Mouse (Mus musculus) lung, postnatal 0 days (tissue): ENCODE measurements at regions not wholly inside any gene's neighbourhood (a gene's known extent, or its start where the extent isn't known, plus 50 kb on each side); places are given as distances from the start of the nearest gene placed in this dataset.

ENCODE experiments used
- ATAC-seq: fragments of 200-750 bp; cut with Nextera tagmentation; 2 replicates; pipeline ENCODE4 v1.8.0; 2017; ENCODE audit warnings: moderate library complexity
- DNase-seq: peaks from one replicate; pipeline ENCODE4 v3.0.0-alpha.2; 2016; ENCODE audit warnings: low spot score
- H3K27ac ChIP-seq: fragments of 300-500 bp; sonication (generic); 2 replicates; pipeline ENCODE4 v1.5.1; 2014; ENCODE audit warnings: antibody characterized with exemption, mild to moderate bottlenecking, low read length, mixed read lengths
- H3K27me3 ChIP-seq: fragments of 300-500 bp; sonication (generic); replicated peaks from 2 replicates; pipeline ENCODE4 v1.6.1; 2014; ENCODE audit warnings: low read length, mixed read lengths; ENCODE audit not compliant: insufficient read depth
- H3K36me3 ChIP-seq: fragments of 300-500 bp; sonication (generic); 2 replicates; pipeline ENCODE4 v1.6.1; 2014; ENCODE audit warnings: low read length, mixed read lengths; ENCODE audit not compliant: insufficient read depth
- H3K4me1 ChIP-seq: fragments of 300-500 bp; sonication (generic); 2 replicates; pipeline ENCODE4 v1.6.1; 2014; ENCODE audit warnings: antibody characterized with exemption, low read depth, low read length, mixed read lengths; ENCODE audit not compliant: insufficient read depth
- H3K4me2 ChIP-seq: fragments of 300-500 bp; sonication (generic); replicated peaks from 2 replicates; pipeline ENCODE4 v1.6.1; 2014; ENCODE audit warnings: low read depth, mild to moderate bottlenecking, low read length, moderate library complexity, mixed read lengths
- H3K4me3 ChIP-seq: fragments of 300-500 bp; sonication (generic); 2 replicates; pipeline ENCODE4 v1.5.1; 2014; ENCODE audit warnings: low read depth, low read length
- H3K9ac ChIP-seq: fragments of 300-500 bp; sonication (generic); replicated peaks from 2 replicates; pipeline ENCODE4 v1.6.1; 2014; ENCODE audit warnings: low read depth, mild to moderate bottlenecking
- H3K9me3 ChIP-seq: fragments of 300-500 bp; sonication (generic); 2 replicates; pipeline ENCODE4 v1.6.1; 2016; ENCODE audit warnings: low read length, mixed read lengths
- CTCF ChIP-seq: IDR thresholded peaks from 2 replicates; pipeline ENCODE4 v1.5.1; 2016; ENCODE audit warnings: antibody characterized with exemption, mild to moderate bottlenecking
- EP300 ChIP-seq: IDR thresholded peaks from 2 replicates; pipeline ENCODE4 v1.6.1; 2016; ENCODE audit warnings: antibody characterized with exemption, mild to moderate bottlenecking, control low read depth
- WGBS: fragments of 180-500 bp; shearing (Covaris S2); extraction: QIAGEN DNeasy Blood & Tissue Kit; methylation state at CpG from one replicate; pipeline ENCODE4 v1.1.7; 2014; 5-methylcytosine and 5-hydroxymethylcytosine counted together

- Histone ChIP-seq H3K27me3 (no peaks in the 10 kb centered on the region), H3K4me1 (no peaks in the 10 kb centered on the region), H3K9me3 (no peaks in the 10 kb centered on the region), H3K4me2 (no peak overlapping the region), H3K4me3 (no peak overlapping the region), H3K9ac (no peak overlapping the region), H3K27ac (no peak overlapping the region), H3K36me3 (no peaks in the 10 kb centered on the region)
- DNase-seq (peak; percentile 49), ATAC-seq (peak; percentile 68)
- 65% methylated on average over 9 of the region's 9 CpGs for WGBS
- no peak for TF ChIP-seq CTCF
- TF ChIP-seq EP300, result no peak
Observed at GRCm38 (mm10) chr4:142933627-142934026, 279.2 kb downstream of the Prdm2 start.

GRCm38 (mm10) chr4:142929245-142929644 lies 283.6 kb downstream of the Prdm2 start:
- H3K4me1 ChIP-seq, result no peaks in the 10 kb centered on the region
- H3K4me3 ChIP-seq, result no peak overlapping the region
- H3K36me3 ChIP-seq, result no peaks in the 10 kb centered on the region
- no peaks in the 10 kb centered on the region for H3K9me3 ChIP-seq
- no peak overlapping the region for H3K27ac ChIP-seq
- H3K27me3 ChIP-seq, result no peaks in the 10 kb centered on the region
- ATAC-seq (no peak), DNase-seq (no peak)
- 82% methylated on average over 4 of the region's 4 CpGs for WGBS
- no peak overlapping the region for H3K4me2 ChIP-seq
- TF ChIP-seq EP300 (no peak), CTCF (no peak)
- no peak overlapping the region for H3K9ac ChIP-seq

- WGBS, result 68% methylated on average over 7 of the region's 7 CpGs
- peak; percentile 4 for DNase-seq
- Histone ChIP-seq H3K27ac (no peak overlapping the region), H3K27me3 (no peaks in the 10 kb centered on the region), H3K9me3 (no peaks in the 10 kb centered on the region), H3K9ac (no peak overlapping the region), H3K4me1 (no peaks in the 10 kb centered on the region), H3K4me2 (no peak overlapping the region), H3K36me3 (no peaks in the 10 kb centered on the region), H3K4me3 (no peak overlapping the region)
- TF ChIP-seq CTCF, result no peak
- no peak for TF ChIP-seq EP300
- ATAC-seq, result no peak
Observed at GRCm38 (mm10) chr4:142927328-142928108, 285.3 kb downstream of the Prdm2 start.

GRCm38 (mm10) chr4:142925111-142925510 lies 287.7 kb downstream of the Prdm2 start:
- no peak for DNase-seq
- Histone ChIP-seq H3K9ac (no peak overlapping the region), H3K4me3 (no peak overlapping the region), H3K27ac (no peak overlapping the region), H3K4me1 (no peaks in the 10 kb centered on the region), H3K4me2 (no peak overlapping the region), H3K27me3 (no peaks in the 10 kb centered on the region), H3K36me3 (no peaks in the 10 kb centered on the region), H3K9me3 (no peaks in the 10 kb centered on the region)
- ATAC-seq, result no peak
- WGBS, result 59% methylated on average over 8 of the region's 8 CpGs
- TF ChIP-seq CTCF (no peak), EP300 (no peak)

- no peak overlapping the region for H3K9ac ChIP-seq
- no peak overlapping the region for H3K4me3 ChIP-seq
- no peak for TF ChIP-seq CTCF
- no peak for TF ChIP-seq EP300
- no peak overlapping the region for H3K27ac ChIP-seq
- H3K27me3 ChIP-seq, result no peaks in the 10 kb centered on the region
- H3K4me1 ChIP-seq, result no peaks in the 10 kb centered on the region
- 39% methylated on average over 17 of the region's 17 CpGs for WGBS
- no peak overlapping the region for H3K4me2 ChIP-seq
- ATAC-seq (no peak), DNase-seq (no peak)
- H3K9me3 ChIP-seq, result no peaks in the 10 kb centered on the region
- no peaks in the 10 kb centered on the region for H3K36me3 ChIP-seq
Observed at GRCm38 (mm10) chr4:142909355-142909947, 303.3 kb downstream of the Prdm2 start.

- no peak for ATAC-seq
- H3K9me3 ChIP-seq, result no peaks in the 10 kb centered on the region
- H3K4me1 ChIP-seq, result no peaks in the 10 kb centered on the region
- no peak overlapping the region for H3K4me3 ChIP-seq
- DNase-seq, result no peak
- no peak overlapping the region for H3K4me2 ChIP-seq
- H3K9ac ChIP-seq, result no peak overlapping the region
- no peaks in the 10 kb centered on the region for H3K27me3 ChIP-seq
- H3K36me3 ChIP-seq, result no peaks in the 10 kb centered on the region
- no peak overlapping the region for H3K27ac ChIP-seq
- WGBS, result 48% methylated on average over 6 of the region's 6 CpGs
- TF ChIP-seq EP300 (no peak), CTCF (no peak)
Observed at GRCm38 (mm10) chr4:142908782-142909181, 304.0 kb downstream of the Prdm2 start.
